Mouse (Mus musculus): ENCODE measurements around the gene Ambp. TPM values are rescaled to one million over a fixed set of nuclear protein-coding genes. Genes with fewer than 3 reads are reported as not detected.

Gene Ambp
- polyA plus RNA-seq, 2 experiments, result 691 to 780 TPM

DNA sequence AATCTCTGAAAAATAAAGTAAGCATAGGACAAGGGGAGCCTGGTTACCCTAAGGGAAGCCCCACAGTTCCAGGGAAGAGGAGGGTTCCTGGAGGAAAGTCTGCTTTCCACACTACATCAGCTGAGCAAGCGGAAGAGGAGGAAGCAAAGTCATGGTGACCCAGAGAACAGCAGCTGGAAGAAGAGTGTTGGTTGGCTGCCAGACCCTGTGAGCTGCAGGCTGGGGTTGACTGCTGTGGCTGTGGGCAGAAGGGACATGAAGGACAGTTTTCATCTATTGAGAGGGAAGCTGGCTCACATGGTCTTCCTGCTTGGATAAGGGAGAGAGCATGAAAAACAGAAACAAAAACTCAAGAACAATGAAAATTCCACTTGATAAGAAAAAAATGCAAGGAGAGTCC, 57.0 kb downstream of the Ambp start:
- H3K9ac ChIP-seq (replicated peaks), result no peak overlapping the region
- no peak overlapping the region for H3K4me3 ChIP-seq (ENCODE audit: insufficient read depth in 1 of 2, low read depth in 2 of 2, low read length in 2 of 2)
- H3K27me3 ChIP-seq (ENCODE audit: control insufficient read depth, insufficient read depth, low read length), result no peaks in the 10 kb centered on the region
- H3K9me3 ChIP-seq (ENCODE audit: control insufficient read depth, low read length), result no peaks in the 10 kb centered on the region
- no peak overlapping the region for H3K27ac ChIP-seq
- peaks cover 0 to 2% of the 10 kb centered on the region in 2 experiments; a peak in 1 of 4 replicates for H3K4me1 ChIP-seq (replicated peaks; ENCODE audit: control insufficient read depth in 2 of 2, insufficient read depth in 2 of 2, low read length in 1 of 2)
- H3K36me3 ChIP-seq (replicated peaks; ENCODE audit: control insufficient read depth, insufficient read depth, low read depth), result no peaks in the 10 kb centered on the region
- WGBS (ENCODE audit: insufficient replicate concordance), result 48% methylated on average over 1 of the region's 1 CpGs
- ATAC-seq (ENCODE audit: insufficient read depth), result no peak
- no peak for DNase-seq (ENCODE audit: low read depth in 3 of 3, low spot score in 3 of 3)
- no peak for TF ChIP-seq EP300 (IDR thresholded peaks at IDR 0.05; ENCODE audit: low read depth)
- no peak for TF ChIP-seq CTCF (IDR thresholded peaks at IDR 0.05; ENCODE audit: low read depth)
- no peak overlapping the region for H3K4me2 ChIP-seq (ENCODE audit: low read depth)

Other genes starting within 250 kb of the Ambp start
- 1.5 TPM in 2 replicates for gene Zfp618, start 189.2 kb downstream of the Ambp start, polyA plus RNA-seq (2012; rRNA removed)
- gene Zfp618, start 189.2 kb downstream of the Ambp start, polyA plus RNA-seq (2014; fragmentation: Nextera tagmentation; extraction: Ambion mirVana), result 1.5 and 2.9 TPM in 2 replicates
- 5.7 and 6.1 TPM in 2 replicates for gene Kif12, start 17.3 kb upstream of the Ambp start, polyA plus RNA-seq (2012; rRNA removed)
- gene Kif12, start 17.3 kb upstream of the Ambp start, polyA plus RNA-seq (2014; fragmentation: Nextera tagmentation; extraction: Ambion mirVana), result 3.8 TPM in 2 replicates
- 3.8 and 4.2 TPM in 2 replicates for gene Col27a1, start 59.2 kb upstream of the Ambp start, polyA plus RNA-seq (2012; rRNA removed)
- gene Col27a1, start 59.2 kb upstream of the Ambp start, polyA plus RNA-seq (2014; fragmentation: Nextera tagmentation; extraction: Ambion mirVana), result 0.75 and 1.2 TPM in 2 replicates
- gene Orm1, start 189.8 kb upstream of the Ambp start, polyA plus RNA-seq (2012; rRNA removed), result not detected in 2 replicates
- not detected in 2 replicates for gene Orm1, start 189.8 kb upstream of the Ambp start, polyA plus RNA-seq (2014; fragmentation: Nextera tagmentation; extraction: Ambion mirVana)
- gene Orm3, start 201.4 kb upstream of the Ambp start, polyA plus RNA-seq (2012; rRNA removed), result not detected in 2 replicates
- gene Orm3, start 201.4 kb upstream of the Ambp start, polyA plus RNA-seq (2014; fragmentation: Nextera tagmentation; extraction: Ambion mirVana), result not detected in 2 replicates
- not detected in 2 replicates for gene Orm2, start 207.7 kb upstream of the Ambp start, polyA plus RNA-seq (2012; rRNA removed)
- not detected in 2 replicates for gene Orm2, start 207.7 kb upstream of the Ambp start, polyA plus RNA-seq (2014; fragmentation: Nextera tagmentation; extraction: Ambion mirVana)
- 2.2 TPM in 2 replicates for gene Akna, start 248.6 kb upstream of the Ambp start, polyA plus RNA-seq (2012; rRNA removed)
- gene Akna, start 248.6 kb upstream of the Ambp start, polyA plus RNA-seq (2014; fragmentation: Nextera tagmentation; extraction: Ambion mirVana), result 2.4 and 2.8 TPM in 2 replicates

All from liver, embryonic 14.5 days (tissue).